Mouse (Mus musculus): ENCODE data around the gene Asic3. TPM values are rescaled to one million over a fixed set of nuclear protein-coding genes. Genes with fewer than 3 reads are reported as not detected.

Asic3 gene
- polyA plus RNA-seq (2017; shearing (Covaris generic)), result 0.24 TPM

DNA sequence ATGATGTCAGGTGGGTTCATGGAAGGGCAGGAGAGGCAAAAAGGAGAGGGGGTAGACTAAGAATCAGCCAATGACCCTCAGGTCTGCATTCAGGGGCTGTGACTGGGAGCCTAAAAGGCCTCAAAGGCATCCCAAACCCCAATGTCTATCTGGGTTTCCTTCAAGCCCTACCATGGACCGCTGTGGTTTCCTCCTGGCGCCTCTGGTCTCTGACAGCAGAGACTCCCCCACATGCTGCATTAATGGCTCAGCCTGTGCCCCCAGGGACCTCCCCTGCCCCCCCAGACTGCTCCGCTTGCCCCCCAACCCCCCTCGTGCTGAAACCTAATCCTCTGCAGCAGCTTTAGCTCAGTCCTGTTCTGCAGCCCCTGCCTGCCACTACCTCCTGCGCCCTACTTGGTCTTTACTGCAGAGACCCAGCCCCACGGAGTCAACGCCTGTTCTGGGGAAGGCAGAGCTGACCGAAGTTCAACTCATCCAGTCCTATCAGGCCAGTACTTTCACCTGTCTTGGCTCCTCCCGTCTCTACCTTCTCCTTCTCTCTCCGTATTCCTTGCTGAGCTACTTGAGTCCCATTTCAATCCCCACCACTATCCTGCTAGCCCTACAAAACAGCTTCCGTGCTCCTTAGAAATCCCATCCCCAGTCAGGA, at the start of gene Asic3:
Gene Asic3, plus strand, starts transcription at position 351 of the 652 bp plus-strand sequence.

GRCm38 (mm10) chr5:24364508-24364907, 48.7 kb upstream of the Asic3 start, which contains the start of gene Nos3:
Gene Nos3 (plus strand): TSS chr5:24364810.

DNA sequence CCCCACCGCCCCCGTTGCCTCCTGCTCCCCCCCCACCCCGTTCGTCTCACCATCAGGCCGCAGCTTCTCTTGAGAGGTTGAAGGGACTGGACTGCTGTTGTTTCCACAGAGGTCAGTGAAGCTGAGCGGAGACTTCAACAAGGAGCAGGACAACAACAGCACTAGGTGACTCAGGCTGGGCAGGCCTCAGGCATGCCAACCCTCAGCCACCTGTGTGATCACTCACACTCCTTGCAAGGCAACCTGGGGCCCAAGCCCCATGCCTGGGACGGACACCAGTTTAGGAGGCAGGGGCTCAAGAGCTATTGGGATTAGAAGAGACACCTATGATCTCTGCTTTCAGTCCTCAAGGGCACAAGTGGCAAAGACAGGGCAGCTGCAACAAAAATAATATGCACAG, 21.3 kb upstream of the Asic3 start, which contains the start of gene Atg9b:
Gene Atg9b, minus strand, starts transcription at position 280 of the 400 bp plus-strand sequence.

GRCm38 (mm10) chr5:24393392-24393997, 19.7 kb upstream of the Asic3 start, which contains the start of gene Abcb8:
Gene Abcb8 (plus strand): TSS chr5:24393663.

GRCm38 (mm10) chr5:24423129-24424003, 10.2 kb downstream of the Asic3 start, which contains the start of the genes Cdk5 and Slc4a2:
Gene Cdk5 (minus strand): TSS chr5:24423530.
Gene Slc4a2 (plus strand): TSS chr5:24423837.

GRCm38 (mm10) chr5:24444746-24445427, 31.7 kb downstream of the Asic3 start, which contains the start of gene Fastk:
Gene Fastk (minus strand): TSS chr5:24445287.

GRCm38 (mm10) chr5:24447624-24448298, 34.6 kb downstream of the Asic3 start, which contains the start of gene Tmub1:
Gene Tmub1 (minus strand): TSS chr5:24447854.

GRCm38 (mm10) chr5:24452030-24452690, 39.0 kb downstream of the Asic3 start, which contains the start of gene Agap3:
Gene Agap3 (plus strand): TSS chr5:24452177.

Other genes with a start within 250 kb of the Asic3 start
- 14.5 TPM for gene Nupl2, start 248.4 kb upstream of the Asic3 start, polyA plus RNA-seq (2017; shearing (Covaris generic))
- 4.6 TPM for gene Kcnh2, start 61.8 kb upstream of the Asic3 start, polyA plus RNA-seq (2017; shearing (Covaris generic))
- gene Nos3, start 48.6 kb upstream of the Asic3 start, polyA plus RNA-seq (2017; shearing (Covaris generic)), result 0.23 TPM
- 2.3 TPM for gene Atg9b, start 21.2 kb upstream of the Asic3 start, polyA plus RNA-seq (2017; shearing (Covaris generic))
- gene Abcb8, start 19.7 kb upstream of the Asic3 start, polyA plus RNA-seq (2017; shearing (Covaris generic)), result 26.2 TPM
- 86.4 TPM for gene Cdk5, start 10.1 kb downstream of the Asic3 start, polyA plus RNA-seq (2017; shearing (Covaris generic))
- 39.5 TPM for gene Slc4a2, start 10.4 kb downstream of the Asic3 start, polyA plus RNA-seq (2017; shearing (Covaris generic))
- gene Fastk, start 31.9 kb downstream of the Asic3 start, polyA plus RNA-seq (2017; shearing (Covaris generic)), result 149 TPM
- 75.8 TPM for gene Tmub1, start 34.5 kb downstream of the Asic3 start, polyA plus RNA-seq (2017; shearing (Covaris generic))
- gene Agap3, start 38.8 kb downstream of the Asic3 start, polyA plus RNA-seq (2017; shearing (Covaris generic)), result 76.9 TPM
- not detected for gene Gbx1, start 113.8 kb downstream of the Asic3 start, polyA plus RNA-seq (2017; shearing (Covaris generic))
- not detected for gene Asb10, start 127.6 kb downstream of the Asic3 start, polyA plus RNA-seq (2017; shearing (Covaris generic))
- gene 4931409K22Rik, start 143.4 kb downstream of the Asic3 start, polyA plus RNA-seq (2017; shearing (Covaris generic)), result not detected
- 82.9 TPM for gene Abcf2, start 164.1 kb downstream of the Asic3 start, polyA plus RNA-seq (2017; shearing (Covaris generic))
- gene Chpf2, start 173.3 kb downstream of the Asic3 start, polyA plus RNA-seq (2017; shearing (Covaris generic)), result 34.1 TPM
- 2.3 TPM for gene Smarcd3, start 211.0 kb downstream of the Asic3 start, polyA plus RNA-seq (2017; shearing (Covaris generic))